Mouse (Mus musculus): ENCODE measurements around the gene Jazf1. TPM values are rescaled to one million over a fixed set of nuclear protein-coding genes. Genes with fewer than 3 reads are reported as not detected.

Jazf1 gene
- polyA plus RNA-seq, 1 experiment from 2014 or later = 3.6 TPM

GRCm38 (mm10) chr6:53066978-53067377 lies 1.5 kb downstream of the Jazf1 start:
- Histone ChIP-seq H3K36me3 (ENCODE audit: control insufficient read depth, insufficient read depth, low read length) (no peaks in the 10 kb centered on the region), H3K27ac (ENCODE audit: low read depth, low read length) (no peak overlapping the region), H3K9me3 (ENCODE audit: control insufficient read depth, low read length) (no peaks in the 10 kb centered on the region), H3K4me3 (ENCODE audit: low read length) (0 out of 2 replicates have a peak overlapping the region, but pooled peaks have one; percentile 81), H3K27me3 (ENCODE audit: control insufficient read depth, insufficient read depth, low read length) (peaks cover 25% of the 10 kb centered on the region), H3K4me2 (replicated peaks; ENCODE audit: low read depth, low read length) (peak overlapping the region; percentile 98; the same call in 1 of the 2 replicates), H3K9ac (ENCODE audit: low read depth, low read length) (no peak overlapping the region), H3K4me1 (ENCODE audit: control insufficient read depth, insufficient read depth, low read length) (no peaks in the 10 kb centered on the region)
- ATAC-seq (ENCODE audit: low FRiP score, low TSS enrichment) = no peak
- 46% methylated on average over 3 of the region's 3 CpGs for WGBS

DNA sequence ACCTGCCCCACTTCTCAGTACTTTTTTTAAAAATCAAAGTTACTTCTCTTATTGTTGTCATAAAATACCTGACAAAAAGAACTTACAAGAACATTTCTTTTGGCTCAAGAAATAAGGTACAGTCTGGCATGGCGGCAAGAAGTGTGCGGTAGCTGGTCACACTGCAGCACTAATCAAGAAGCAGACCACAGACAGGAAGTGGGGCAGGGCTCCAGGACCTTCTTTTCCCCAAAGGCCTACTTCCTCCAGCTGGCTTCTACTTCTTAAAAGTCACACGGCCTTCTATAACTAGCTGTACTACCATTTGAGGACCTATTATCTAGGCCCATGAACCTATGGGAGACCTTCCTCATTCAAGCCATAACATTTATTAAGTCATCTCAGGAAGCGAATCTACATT lies 4.4 kb downstream of the Jazf1 start:
- no peak overlapping the region for H3K4me3 ChIP-seq (ENCODE audit: low read length)
- H3K9ac ChIP-seq (ENCODE audit: low read depth, low read length) = no peak overlapping the region
- H3K27me3 ChIP-seq (ENCODE audit: control insufficient read depth, insufficient read depth, low read length) = peaks cover 12% of the 10 kb centered on the region
- H3K27ac ChIP-seq (ENCODE audit: low read depth, low read length) = no peak overlapping the region
- no peaks in the 10 kb centered on the region for H3K4me1 ChIP-seq (ENCODE audit: control insufficient read depth, insufficient read depth, low read length)
- no peak for ATAC-seq (ENCODE audit: low FRiP score, low TSS enrichment)
- 88% methylated on average over 4 of the region's 4 CpGs for WGBS
- H3K9me3 ChIP-seq (ENCODE audit: control insufficient read depth, low read length) = no peaks in the 10 kb centered on the region
- H3K36me3 ChIP-seq (ENCODE audit: control insufficient read depth, insufficient read depth, low read length) = no peaks in the 10 kb centered on the region
- no peak overlapping the region for H3K4me2 ChIP-seq (replicated peaks; ENCODE audit: low read depth, low read length)

- Histone ChIP-seq H3K36me3 (ENCODE audit: control insufficient read depth, insufficient read depth, low read length) (no peaks in the 10 kb centered on the region), H3K4me3 (ENCODE audit: low read length) (no peak overlapping the region), H3K4me2 (replicated peaks; ENCODE audit: low read depth, low read length) (no peak overlapping the region), H3K4me1 (ENCODE audit: control insufficient read depth, insufficient read depth, low read length) (no peaks in the 10 kb centered on the region), H3K27ac (ENCODE audit: low read depth, low read length) (no peak overlapping the region), H3K9ac (ENCODE audit: low read depth, low read length) (no peak overlapping the region), H3K9me3 (ENCODE audit: control insufficient read depth, low read length) (no peaks in the 10 kb centered on the region), H3K27me3 (ENCODE audit: control insufficient read depth, insufficient read depth, low read length) (no peaks in the 10 kb centered on the region)
- WGBS = 48% methylated on average over 2 of the region's 2 CpGs
- no peak for ATAC-seq (ENCODE audit: low FRiP score, low TSS enrichment)
Measured at GRCm38 (mm10) chr6:53054909-53055308, 13.5 kb downstream of the Jazf1 start.

DNA sequence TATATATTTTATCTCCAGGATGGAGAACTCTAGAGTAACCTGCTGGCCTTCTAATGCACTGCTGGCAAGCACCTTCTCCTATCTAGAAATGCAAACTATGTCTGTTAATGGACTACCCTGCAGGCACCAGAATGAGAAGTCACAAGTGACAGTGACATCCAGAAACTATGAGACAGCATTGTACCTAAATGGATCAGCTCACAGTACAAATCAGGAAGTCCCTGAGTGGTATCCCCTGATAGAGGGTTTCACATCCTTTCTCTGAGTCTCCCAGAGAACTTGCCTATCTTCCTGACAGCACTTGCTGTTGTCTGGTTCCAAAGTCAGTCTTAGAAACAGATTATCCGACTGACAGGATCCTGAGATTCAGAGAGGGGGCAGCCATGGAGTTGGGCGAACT lies 22.9 kb downstream of the Jazf1 start:
- no peak overlapping the region for H3K27ac ChIP-seq (ENCODE audit: low read depth, low read length)
- WGBS = 92% methylated on average over 2 of the region's 2 CpGs
- H3K4me3 ChIP-seq (ENCODE audit: low read length) = no peak overlapping the region
- no peak overlapping the region for H3K9ac ChIP-seq (ENCODE audit: low read depth, low read length)
- no peaks in the 10 kb centered on the region for H3K27me3 ChIP-seq (ENCODE audit: control insufficient read depth, insufficient read depth, low read length)
- no peak for ATAC-seq (ENCODE audit: low FRiP score, low TSS enrichment)
- no peaks in the 10 kb centered on the region for H3K9me3 ChIP-seq (ENCODE audit: control insufficient read depth, low read length)
- H3K36me3 ChIP-seq (ENCODE audit: control insufficient read depth, insufficient read depth, low read length) = no peaks in the 10 kb centered on the region
- H3K4me2 ChIP-seq (replicated peaks; ENCODE audit: low read depth, low read length) = no peak overlapping the region
- H3K4me1 ChIP-seq (ENCODE audit: control insufficient read depth, insufficient read depth, low read length) = no peaks in the 10 kb centered on the region

- Histone ChIP-seq H3K4me2 (replicated peaks; ENCODE audit: low read depth, low read length) (no peak overlapping the region), H3K9me3 (ENCODE audit: control insufficient read depth, low read length) (no peaks in the 10 kb centered on the region), H3K27ac (ENCODE audit: low read depth, low read length) (no peak overlapping the region), H3K27me3 (ENCODE audit: control insufficient read depth, insufficient read depth, low read length) (no peaks in the 10 kb centered on the region), H3K9ac (ENCODE audit: low read depth, low read length) (no peak overlapping the region), H3K36me3 (ENCODE audit: control insufficient read depth, insufficient read depth, low read length) (no peaks in the 10 kb centered on the region), H3K4me1 (ENCODE audit: control insufficient read depth, insufficient read depth, low read length) (no peaks in the 10 kb centered on the region), H3K4me3 (ENCODE audit: low read length) (no peak overlapping the region)
- no peak for ATAC-seq (ENCODE audit: low FRiP score, low TSS enrichment)
- 64% methylated on average over 3 of the region's 3 CpGs for WGBS
Measured at GRCm38 (mm10) chr6:53038176-53038575, 30.3 kb downstream of the Jazf1 start.

- H3K9me3 ChIP-seq (ENCODE audit: control insufficient read depth, low read length) = no peaks in the 10 kb centered on the region
- H3K4me3 ChIP-seq (ENCODE audit: low read length) = no peak overlapping the region
- no peaks in the 10 kb centered on the region for H3K4me1 ChIP-seq (ENCODE audit: control insufficient read depth, insufficient read depth, low read length)
- no peaks in the 10 kb centered on the region for H3K27me3 ChIP-seq (ENCODE audit: control insufficient read depth, insufficient read depth, low read length)
- H3K27ac ChIP-seq (ENCODE audit: low read depth, low read length) = no peak overlapping the region
- H3K4me2 ChIP-seq (replicated peaks; ENCODE audit: low read depth, low read length) = no peak overlapping the region
- ATAC-seq (ENCODE audit: low FRiP score, low TSS enrichment) = no peak
- H3K36me3 ChIP-seq (ENCODE audit: control insufficient read depth, insufficient read depth, low read length) = no peaks in the 10 kb centered on the region
- WGBS = 81% methylated on average over 6 of the region's 6 CpGs
- H3K9ac ChIP-seq (ENCODE audit: low read depth, low read length) = no peak overlapping the region
Measured at GRCm38 (mm10) chr6:53034362-53035011, 33.9 kb downstream of the Jazf1 start.

GRCm38 (mm10) chr6:53032730-53033484 lies 35.5 kb downstream of the Jazf1 start:
- H3K4me1 ChIP-seq (ENCODE audit: control insufficient read depth, insufficient read depth, low read length) = no peaks in the 10 kb centered on the region
- no peak for ATAC-seq (ENCODE audit: low FRiP score, low TSS enrichment)
- 72% methylated on average over 4 of the region's 4 CpGs for WGBS
- no peak overlapping the region for H3K4me3 ChIP-seq (ENCODE audit: low read length)
- H3K9me3 ChIP-seq (ENCODE audit: control insufficient read depth, low read length) = no peaks in the 10 kb centered on the region
- no peak overlapping the region for H3K4me2 ChIP-seq (replicated peaks; ENCODE audit: low read depth, low read length)
- no peaks in the 10 kb centered on the region for H3K27me3 ChIP-seq (ENCODE audit: control insufficient read depth, insufficient read depth, low read length)
- no peaks in the 10 kb centered on the region for H3K36me3 ChIP-seq (ENCODE audit: control insufficient read depth, insufficient read depth, low read length)
- H3K27ac ChIP-seq (ENCODE audit: low read depth, low read length) = no peak overlapping the region
- H3K9ac ChIP-seq (ENCODE audit: low read depth, low read length) = no peak overlapping the region

DNA sequence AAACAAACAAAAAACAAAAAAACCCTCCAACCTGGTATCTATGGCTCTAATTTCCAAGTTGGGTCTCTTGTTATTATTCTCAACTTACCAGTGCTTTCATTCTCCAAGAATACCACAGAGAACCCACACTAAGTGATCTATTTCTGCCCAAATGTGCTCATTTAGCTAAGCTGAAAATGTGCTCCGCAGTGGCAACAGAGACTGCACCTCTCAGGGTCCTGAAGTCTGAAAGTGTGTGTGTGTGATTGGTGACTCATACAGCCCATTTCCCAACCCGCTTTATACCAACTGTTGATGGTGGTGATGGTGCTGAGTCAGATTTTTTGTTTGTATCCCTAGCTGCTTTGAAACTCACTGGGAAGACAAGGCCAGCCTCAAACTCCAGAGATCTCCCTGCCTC lies 46.4 kb downstream of the Jazf1 start:
- no peaks in the 10 kb centered on the region for H3K9me3 ChIP-seq (ENCODE audit: control insufficient read depth, low read length)
- H3K4me3 ChIP-seq (ENCODE audit: low read length) = no peak overlapping the region
- no peak overlapping the region for H3K9ac ChIP-seq (ENCODE audit: low read depth, low read length)
- no peaks in the 10 kb centered on the region for H3K4me1 ChIP-seq (ENCODE audit: control insufficient read depth, insufficient read depth, low read length)
- no peaks in the 10 kb centered on the region for H3K36me3 ChIP-seq (ENCODE audit: control insufficient read depth, insufficient read depth, low read length)
- no peak overlapping the region for H3K4me2 ChIP-seq (replicated peaks; ENCODE audit: low read depth, low read length)
- ATAC-seq (ENCODE audit: low FRiP score, low TSS enrichment) = no peak
- WGBS = 89% methylated on average over 2 of the region's 2 CpGs
- H3K27ac ChIP-seq (ENCODE audit: low read depth, low read length) = no peak overlapping the region
- H3K27me3 ChIP-seq (ENCODE audit: control insufficient read depth, insufficient read depth, low read length) = no peaks in the 10 kb centered on the region

DNA sequence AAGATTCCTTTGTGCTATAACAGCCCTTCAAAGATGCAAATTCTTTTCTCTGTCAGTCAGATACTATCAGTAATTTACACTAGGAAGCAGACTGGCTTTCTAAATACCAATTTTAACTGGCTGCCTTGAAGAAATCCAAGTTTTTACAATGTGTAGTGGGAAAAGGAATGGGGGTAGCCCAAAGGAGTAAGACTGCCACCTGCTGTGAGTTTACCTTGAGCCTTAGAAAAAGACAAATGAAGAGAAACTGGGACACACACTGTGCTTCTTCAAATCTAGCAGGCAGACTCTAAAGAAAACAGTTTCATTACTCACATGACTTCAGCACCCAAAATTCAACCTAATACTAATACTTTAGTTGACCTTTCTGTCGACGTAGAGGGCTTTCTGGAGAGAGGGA lies 47.4 kb downstream of the Jazf1 start:
- Histone ChIP-seq H3K4me2 (replicated peaks; ENCODE audit: low read depth, low read length) (no peak overlapping the region), H3K4me1 (ENCODE audit: control insufficient read depth, insufficient read depth, low read length) (no peaks in the 10 kb centered on the region), H3K27me3 (ENCODE audit: control insufficient read depth, insufficient read depth, low read length) (no peaks in the 10 kb centered on the region), H3K4me3 (ENCODE audit: low read length) (no peak overlapping the region), H3K9me3 (ENCODE audit: control insufficient read depth, low read length) (no peaks in the 10 kb centered on the region), H3K36me3 (ENCODE audit: control insufficient read depth, insufficient read depth, low read length) (no peaks in the 10 kb centered on the region), H3K9ac (ENCODE audit: low read depth, low read length) (no peak overlapping the region), H3K27ac (ENCODE audit: low read depth, low read length) (no peak overlapping the region)
- WGBS = 59% methylated on average over 2 of the region's 2 CpGs
- no peak for ATAC-seq (ENCODE audit: low FRiP score, low TSS enrichment)
